Mouse (Mus musculus) small intestine, adult 2 months (tissue): Measurements from ENCODE around the gene Col9a3. TPM values are rescaled to one million over a fixed set of nuclear protein-coding genes. Genes with fewer than 3 reads are reported as not detected.

Experiments
- H3K27ac ChIP-seq: fragments of 200-500 bp; 2 replicates; pipeline ENCODE4 v1.5.1; 2012; ENCODE audit warnings: low read depth, low read length, control low read depth, inconsistent platforms; ENCODE audit not compliant: insufficient read depth
- H3K27me3 ChIP-seq: fragments of 200-500 bp; 2 replicates; pipeline ENCODE4 v1.6.1; 2012; ENCODE audit warnings: mild to moderate bottlenecking, moderate library complexity, low read length, inconsistent platforms; ENCODE audit not compliant: control insufficient read depth, insufficient read depth
- H3K36me3 ChIP-seq: fragments of 200-500 bp; 2 replicates; pipeline ENCODE4 v1.6.1; 2012; ENCODE audit warnings: mild to moderate bottlenecking, low read length, control low read depth, inconsistent platforms; ENCODE audit not compliant: control insufficient read depth, insufficient read depth
- H3K4me1 ChIP-seq: fragments of 200-500 bp; 2 replicates; pipeline ENCODE4 v1.6.1; 2012; ENCODE audit warnings: low read length, inconsistent platforms, mixed read lengths; ENCODE audit not compliant: control insufficient read depth, insufficient read depth, insufficient read length
- H3K4me3 ChIP-seq: fragments of 200-500 bp; 2 replicates; pipeline ENCODE4 v1.5.1; 2012; ENCODE audit warnings: low read depth, mild to moderate bottlenecking, control low read depth, inconsistent platforms, low read length, moderate library complexity
- CTCF ChIP-seq: fragments of 200-500 bp; IDR thresholded peaks from 2 replicates; pipeline ENCODE4 v1.5.1; 2012; ENCODE audit warnings: low read depth, mild to moderate bottlenecking, control low read depth, inconsistent platforms, low read length, moderate library complexity, mixed read lengths; ENCODE audit not compliant: insufficient replicate concordance, insufficient read length; ENCODE audit errors: extremely low read depth
- POLR2A ChIP-seq: fragments of 200-500 bp; IDR thresholded peaks from 2 replicates; pipeline ENCODE4 v1.6.1; 2012; ENCODE audit warnings: low read depth, mild to moderate bottlenecking, control low read depth, inconsistent platforms, low read length, moderate library complexity
- WGBS: fragments of 180-500 bp; shearing (Covaris S2); methylation state at CpG from one replicate; pipeline ENCODE4 v1.1.7; 2018; 5-methylcytosine and 5-hydroxymethylcytosine counted together
- polyA plus RNA-seq: library from polyadenylated mRNA; depleted of rRNA; stranded (reverse); fragments of >200 nt; gene quantifications from 2 replicates; pipeline ENCODE4 v1.2.3, GENCODE M21; 2012; rRNA removed

Col9a3 gene
- polyA plus RNA-seq, 1 experiment: 0.52 TPM

- no peaks in the 10 kb centered on the region for H3K36me3 ChIP-seq
- H3K27me3 ChIP-seq: no peaks in the 10 kb centered on the region
- no peak overlapping the region for H3K27ac ChIP-seq
- WGBS: 80% methylated on average over 7 of the region's 7 CpGs
- H3K4me1 ChIP-seq: no peaks in the 10 kb centered on the region
- TF ChIP-seq CTCF: no peak
- H3K4me3 ChIP-seq: no peak overlapping the region
These were observed 57.1 kb downstream of the Col9a3 start for GRCm38 (mm10) chr2:180654666-180655065.

- 67% methylated on average over 6 of the region's 6 CpGs for WGBS
These were observed 57.6 kb downstream of the Col9a3 start for GRCm38 (mm10) chr2:180655150-180655549.

GRCm38 (mm10) chr2:180657394-180658013, 59.9 kb downstream of the Col9a3 start:
- peaks cover 12% of the 10 kb centered on the region for H3K36me3 ChIP-seq
- no peaks in the 10 kb centered on the region for H3K27me3 ChIP-seq
- H3K4me1 ChIP-seq: no peaks in the 10 kb centered on the region
- H3K4me3 ChIP-seq: no peak overlapping the region
- no peak for TF ChIP-seq POLR2A
- TF ChIP-seq CTCF: peak; percentile 69; the same call in 1 of the 2 replicates
- H3K27ac ChIP-seq: no peak overlapping the region
- WGBS: 72% methylated on average over 4 of the region's 4 CpGs

More at GRCm38 (mm10) chr2:180655150-180655549, 57.6 kb downstream of the Col9a3 start:
- no peak overlapping the region for H3K4me3 ChIP-seq
- H3K27ac ChIP-seq: no peak overlapping the region
- H3K27me3 ChIP-seq: no peaks in the 10 kb centered on the region
- no peaks in the 10 kb centered on the region for H3K36me3 ChIP-seq
- TF ChIP-seq POLR2A: no peak
- TF ChIP-seq CTCF: no peak
- H3K4me1 ChIP-seq: no peaks in the 10 kb centered on the region

GRCm38 (mm10) chr2:180658381-180658780, 60.8 kb downstream of the Col9a3 start:
- H3K27me3 ChIP-seq: no peaks in the 10 kb centered on the region
- WGBS: 90% methylated on average over 5 of the region's 5 CpGs

GRCm38 (mm10) chr2:180659353-180660150, 62.0 kb downstream of the Col9a3 start:
- Histone ChIP-seq H3K4me3 (no peak overlapping the region), H3K27ac (no peak overlapping the region), H3K27me3 (no peaks in the 10 kb centered on the region), H3K36me3 (peaks cover 12% of the 10 kb centered on the region), H3K4me1 (no peaks in the 10 kb centered on the region)
- 39% methylated on average over 42 of the region's 42 CpGs for WGBS
- TF ChIP-seq POLR2A (no peak), CTCF (no peak)

More at GRCm38 (mm10) chr2:180658381-180658780, 60.8 kb downstream of the Col9a3 start:
- TF ChIP-seq CTCF (no peak), POLR2A (no peak)
- no peak overlapping the region for H3K27ac ChIP-seq
- no peak overlapping the region for H3K4me3 ChIP-seq
- peaks cover 12% of the 10 kb centered on the region for H3K36me3 ChIP-seq
- H3K4me1 ChIP-seq: no peaks in the 10 kb centered on the region

GRCm38 (mm10) chr2:180660521-180660920, 62.9 kb downstream of the Col9a3 start:
- TF ChIP-seq CTCF (no peak), POLR2A (no peak)
- Histone ChIP-seq H3K4me1 (no peaks in the 10 kb centered on the region), H3K36me3 (peaks cover 19% of the 10 kb centered on the region), H3K27ac (no peak overlapping the region), H3K27me3 (no peaks in the 10 kb centered on the region), H3K4me3 (no peak overlapping the region)
- 90% methylated on average over 5 of the region's 5 CpGs for WGBS

GRCm38 (mm10) chr2:180662008-180662407, 64.4 kb downstream of the Col9a3 start:
- Histone ChIP-seq H3K4me3 (no peak overlapping the region), H3K36me3 (peaks cover 31% of the 10 kb centered on the region), H3K27ac (no peak overlapping the region), H3K27me3 (no peaks in the 10 kb centered on the region), H3K4me1 (no peaks in the 10 kb centered on the region)
- 81% methylated on average over 4 of the region's 4 CpGs for WGBS
- no peak for TF ChIP-seq POLR2A
- TF ChIP-seq CTCF: no peak

Other genes with a start within 250 kb of the Col9a3 start
- 11.2 and 13.9 TPM in 2 replicates for gene Slco4a1, start 141.5 kb upstream of the Col9a3 start, polyA plus RNA-seq
- 0.38 and 0.70 TPM in 2 replicates for gene Ntsr1, start 97.8 kb upstream of the Col9a3 start, polyA plus RNA-seq
- 8.5 and 16.1 TPM in 2 replicates for gene Mrgbp, start 16.5 kb upstream of the Col9a3 start, polyA plus RNA-seq
- gene Ogfr, start 8.5 kb upstream of the Col9a3 start, polyA plus RNA-seq: 23.3 and 62.6 TPM in 2 replicates
- gene Tcfl5, start 44.9 kb downstream of the Col9a3 start, polyA plus RNA-seq: not detected in 2 replicates
- gene Dido1, start 112.2 kb downstream of the Col9a3 start, polyA plus RNA-seq: 4.5 and 7.3 TPM in 2 replicates
- gene Gid8, start 112.3 kb downstream of the Col9a3 start, polyA plus RNA-seq: 9.2 and 20.3 TPM in 2 replicates
- 13.4 and 15.8 TPM in 2 replicates for gene Slc17a9, start 127.5 kb downstream of the Col9a3 start, polyA plus RNA-seq
- gene Bhlhe23, start 179.1 kb downstream of the Col9a3 start, polyA plus RNA-seq: not detected in 2 replicates